Mouse (Mus musculus): ENCODE results near the gene Glt8d2.

Gene Glt8d2

DNA sequence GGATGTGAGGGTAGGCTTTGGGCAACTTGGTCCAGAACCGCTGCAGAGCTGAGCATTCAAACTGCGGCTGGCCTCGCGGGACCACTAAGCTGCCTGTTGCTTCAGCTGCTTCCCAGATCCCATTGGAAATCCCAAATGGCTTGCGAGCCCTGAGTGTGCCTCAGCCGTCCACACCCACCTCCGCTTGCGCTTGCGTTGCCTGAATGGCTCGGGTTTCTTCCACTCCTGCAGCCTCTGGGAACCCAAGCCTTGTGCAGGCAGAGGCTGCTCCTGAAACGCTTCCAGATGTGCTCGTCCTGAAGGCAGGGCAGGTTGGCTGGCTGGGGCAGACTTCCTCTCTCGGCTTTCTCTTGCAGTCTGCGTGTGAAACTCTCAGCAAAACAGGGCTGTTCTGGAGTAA lies at the start of gene Glt8d2:
Gene Glt8d2 (minus strand): TSS at position 157 of the 400 bp plus-strand sequence.
- DNase-seq (ENCODE audit: low read depth), result peak; percentile 94

DNA sequence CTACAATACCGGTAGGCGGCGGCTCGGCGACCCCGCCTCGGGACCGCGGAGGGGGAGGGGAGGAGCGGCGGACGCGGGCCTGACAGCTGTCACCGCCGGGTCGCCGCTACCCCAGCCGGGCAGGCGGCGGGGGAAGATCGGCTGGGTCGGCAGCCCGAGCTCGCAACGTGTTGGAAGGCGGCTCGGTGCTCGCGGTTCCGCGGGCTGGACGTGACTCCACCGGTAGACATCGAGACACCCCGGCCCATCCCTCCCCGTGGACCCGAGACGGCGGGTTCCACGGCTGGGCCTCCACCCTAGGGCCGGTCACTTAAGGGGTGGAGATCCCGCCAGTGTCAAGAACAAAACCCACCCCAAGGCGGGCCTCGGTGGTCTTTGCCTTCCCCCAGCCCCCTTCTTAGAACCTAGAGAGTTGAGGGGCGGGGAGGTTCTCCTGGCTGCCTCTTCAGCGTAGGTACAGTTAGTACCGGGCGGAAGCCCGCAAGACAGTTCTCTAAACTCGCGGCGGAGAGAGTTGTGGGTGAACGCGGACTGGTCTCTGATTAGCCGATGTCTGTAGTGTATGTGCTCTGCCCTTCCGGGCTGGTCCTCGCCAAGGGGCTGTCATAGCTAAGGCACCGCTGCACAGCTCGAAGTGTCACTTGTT lies 9.0 kb upstream of the Glt8d2 start:
- peak; percentile 38 for DNase-seq (ENCODE audit: low read depth)

GRCm38 (mm10) chr10:82698712-82699261 lies 8.3 kb upstream of the Glt8d2 start:
- peak; percentile 96 for DNase-seq (ENCODE audit: low read depth)

- no peak for DNase-seq (ENCODE audit: low read depth)
These were observed 7.0 kb upstream of the Glt8d2 start for GRCm38 (mm10) chr10:82697305-82697898.

GRCm38 (mm10) chr10:82696453-82697079 lies 6.1 kb upstream of the Glt8d2 start:
- no peak for DNase-seq (ENCODE audit: low read depth)

DNA sequence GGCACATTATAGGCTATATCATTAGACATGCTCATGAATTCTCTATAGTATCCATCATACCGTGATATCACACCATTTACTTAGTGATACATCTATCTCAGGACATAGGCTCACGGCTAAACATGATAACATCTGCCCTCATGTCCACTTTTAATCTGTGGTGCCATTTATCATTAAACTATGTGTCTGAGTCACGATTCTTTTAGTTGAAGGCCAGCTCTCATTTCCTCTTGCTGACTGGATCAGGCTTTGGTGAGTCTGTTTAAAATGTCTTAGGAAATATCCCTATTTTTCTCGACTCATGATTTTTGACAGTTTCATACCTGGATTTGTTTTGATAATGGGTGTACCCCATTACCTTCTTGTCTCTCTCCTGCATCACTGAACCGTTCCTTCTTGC lies 5.5 kb upstream of the Glt8d2 start, which contains the start of gene Hcfc2:
Gene Hcfc2 (plus strand): TSS at position 205 of the 400 bp plus-strand sequence.
- peak; percentile 20 for DNase-seq (ENCODE audit: low read depth)

- DNase-seq (ENCODE audit: low read depth), result peak; percentile 85
These were observed 704 bp downstream of the Glt8d2 start for GRCm38 (mm10) chr10:82689681-82690211.

DNA sequence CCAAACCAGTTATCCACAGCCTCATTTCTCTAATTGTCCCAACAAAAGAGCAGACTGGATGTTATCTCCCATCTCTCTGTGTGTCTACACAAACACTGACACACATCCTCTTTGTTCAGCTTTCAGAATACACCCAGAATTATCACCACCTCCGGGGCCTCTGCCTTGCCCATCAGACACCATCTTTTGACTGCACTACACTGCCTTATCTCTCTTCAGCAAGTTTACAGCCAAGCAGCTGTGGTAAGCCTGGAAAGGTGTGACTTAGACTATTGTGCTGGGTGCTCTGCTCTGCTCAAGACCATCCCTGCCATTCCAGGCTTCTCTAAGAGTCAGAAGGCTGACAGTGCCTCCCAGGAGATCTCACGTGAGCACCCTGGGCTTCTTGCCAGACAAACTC lies 5.0 kb downstream of the Glt8d2 start:
- DNase-seq (ENCODE audit: low read depth), result no peak

DNA sequence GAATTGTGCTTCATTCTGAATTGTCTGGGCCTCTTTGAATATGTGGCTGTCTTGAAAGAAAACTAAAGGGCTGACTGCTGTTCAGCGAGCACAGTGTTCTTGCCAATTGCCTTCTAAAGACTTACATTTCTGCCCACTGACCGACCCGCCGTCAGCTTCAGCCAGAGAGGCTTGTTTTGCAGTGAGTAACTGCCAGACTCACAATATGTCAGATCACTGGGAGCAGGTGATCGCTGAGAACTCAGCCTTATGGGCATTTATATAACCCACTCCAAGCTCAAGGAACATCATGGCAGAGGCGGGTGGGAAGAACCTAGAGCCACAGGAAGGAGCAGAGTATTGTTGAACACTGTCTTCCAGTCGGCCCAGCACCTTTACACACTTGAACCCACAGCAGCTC lies 8.8 kb downstream of the Glt8d2 start:
- no peak for DNase-seq (ENCODE audit: low read depth)

DNA sequence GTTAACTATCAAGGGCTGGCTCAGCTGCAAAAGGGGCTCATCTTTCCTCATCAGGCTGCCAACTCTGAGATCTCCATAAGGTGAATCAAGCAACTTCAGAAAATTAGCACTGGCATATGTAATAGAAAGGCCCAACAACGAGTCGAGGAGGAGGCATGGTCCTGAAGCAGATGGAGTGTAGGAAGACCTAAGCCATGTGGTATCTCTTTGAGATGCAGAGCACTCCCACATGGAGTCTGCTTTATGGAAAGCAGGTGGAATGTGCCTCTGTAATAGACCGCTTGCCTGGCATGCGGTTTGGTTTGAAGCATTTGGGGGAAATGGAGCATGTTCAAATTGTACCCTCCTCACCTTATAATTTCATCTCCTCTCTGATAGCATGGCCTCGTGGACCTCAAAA lies 9.7 kb downstream of the Glt8d2 start:
- DNase-seq (ENCODE audit: low read depth), result no peak

- DNase-seq (ENCODE audit: low read depth), result no peak
These were observed 13.5 kb downstream of the Glt8d2 start for GRCm38 (mm10) chr10:82676949-82677348.

GRCm38 (mm10) chr10:82670205-82670604 lies 20.2 kb downstream of the Glt8d2 start:
- DNase-seq (ENCODE audit: low read depth), result no peak

DNA sequence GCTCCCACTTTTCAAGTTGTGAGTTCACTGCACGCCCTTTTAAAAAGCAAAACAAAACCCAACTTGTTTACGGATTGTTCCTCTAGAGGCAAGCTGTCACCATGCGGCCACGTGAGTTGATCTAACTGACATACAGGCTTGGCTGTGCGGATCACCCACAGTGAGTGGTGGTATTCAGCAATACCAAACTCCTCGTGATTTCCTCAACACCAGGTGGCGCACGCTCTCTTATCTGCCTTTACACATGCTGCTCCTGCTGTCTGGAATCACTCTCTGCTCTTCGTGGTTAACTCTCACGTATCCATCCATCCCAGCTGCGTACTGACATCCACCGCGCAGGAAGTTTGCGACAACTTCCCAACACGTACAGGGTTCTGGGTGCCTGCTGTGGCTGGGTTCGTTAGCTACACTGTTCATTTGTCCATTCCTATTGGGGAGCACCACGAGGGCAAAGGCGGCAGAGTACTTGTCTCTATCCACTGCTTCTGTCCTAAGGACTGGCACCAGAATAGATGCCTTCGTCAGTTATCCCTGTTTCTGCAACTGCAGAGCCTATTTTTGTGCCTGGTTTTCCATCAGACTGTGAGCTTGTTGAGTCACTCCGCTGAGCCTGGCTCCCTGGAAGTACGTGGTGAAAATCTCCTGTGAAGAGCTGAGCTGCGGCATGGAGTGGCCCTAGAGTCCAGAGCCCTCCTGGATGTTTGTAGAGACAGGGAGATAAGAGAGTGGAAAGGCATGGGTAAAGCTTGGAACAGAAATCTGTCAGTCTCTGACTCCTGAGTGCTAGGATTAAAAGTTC lies 23.8 kb downstream of the Glt8d2 start:
- peak; percentile 95 for DNase-seq (ENCODE audit: low read depth)

DNA sequence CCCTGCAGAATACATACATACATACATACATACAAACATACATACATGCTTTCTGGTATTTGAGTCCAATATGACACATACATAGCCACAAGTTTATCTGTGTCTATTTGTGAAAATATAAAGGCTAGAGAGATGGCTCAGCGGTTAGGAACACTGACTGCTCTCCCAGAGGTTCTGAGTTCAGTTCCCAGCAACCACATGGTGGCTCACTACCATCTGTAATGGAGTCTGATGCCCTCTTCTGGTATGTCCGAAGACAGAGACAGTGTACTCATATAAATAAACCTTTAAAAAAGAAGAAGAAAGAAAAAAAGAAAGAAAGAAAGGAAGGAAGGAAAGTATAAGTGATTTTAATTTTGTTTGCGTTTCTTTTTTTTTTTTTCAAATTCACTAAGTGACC lies 24.5 kb downstream of the Glt8d2 start:
- DNase-seq (ENCODE audit: low read depth), result no peak

- DNase-seq (ENCODE audit: low read depth), result no peak
These were observed 27.2 kb downstream of the Glt8d2 start for GRCm38 (mm10) chr10:82663289-82663688.

- no peak for DNase-seq (ENCODE audit: low read depth)
These were observed 28.0 kb downstream of the Glt8d2 start for GRCm38 (mm10) chr10:82662267-82662990.

- DNase-seq (ENCODE audit: low read depth), result no peak
These were observed 28.6 kb downstream of the Glt8d2 start for GRCm38 (mm10) chr10:82661820-82662219.

DNA sequence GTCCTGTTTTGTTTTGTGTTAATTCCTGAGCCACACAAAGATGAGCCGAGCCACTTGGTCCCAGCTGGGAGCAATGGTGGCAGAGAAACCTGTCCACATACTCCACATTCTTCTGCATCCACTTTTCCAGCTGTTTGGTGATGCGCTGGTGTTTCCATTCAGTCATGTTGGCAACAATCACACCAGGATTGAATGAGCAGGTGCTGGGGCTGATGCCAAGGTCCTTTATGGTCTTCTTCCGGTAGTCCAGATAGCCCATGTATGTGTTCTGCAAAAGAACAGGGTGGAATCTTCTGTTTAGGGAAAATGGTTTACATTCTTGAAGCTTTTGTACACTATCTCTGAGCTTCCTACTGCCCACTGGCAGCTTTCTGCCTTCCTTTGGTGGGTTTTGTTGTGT lies 35.9 kb downstream of the Glt8d2 start:
- no peak for DNase-seq (ENCODE audit: low read depth)

GRCm38 (mm10) chr10:82652625-82653024 lies 37.8 kb downstream of the Glt8d2 start:
- no peak for DNase-seq (ENCODE audit: low read depth)

DNA sequence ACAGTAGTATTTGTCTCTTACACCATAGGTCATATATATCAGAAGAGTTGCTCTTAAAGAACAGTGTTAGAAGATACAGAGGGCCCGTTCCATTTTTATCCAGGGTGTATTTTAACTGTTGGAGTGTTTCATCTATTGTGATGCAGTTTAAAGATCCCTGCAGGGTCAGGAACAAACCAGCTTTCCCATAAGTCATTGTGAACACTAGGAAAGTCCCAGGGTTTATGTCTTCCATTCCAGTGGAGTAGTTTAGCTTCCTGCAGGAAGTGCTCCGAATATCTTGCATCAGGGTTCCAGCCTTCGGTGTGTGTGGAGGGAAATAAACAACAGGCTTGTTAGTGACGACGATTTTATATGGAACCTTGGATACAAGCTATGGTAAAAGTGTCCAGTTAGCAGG lies 39.2 kb downstream of the Glt8d2 start:
- no peak for DNase-seq (ENCODE audit: low read depth)

GRCm38 (mm10) chr10:82647205-82647811 lies 43.1 kb downstream of the Glt8d2 start:
- no peak for DNase-seq (ENCODE audit: low read depth)
